Mouse (Mus musculus) kidney, embryonic 14.5 days (tissue): ENCODE measurements around the gene Sap30. TPM values are rescaled to one million over a fixed set of nuclear protein-coding genes. Genes with fewer than 3 reads are reported as not detected.
"Not testable (repeated sequence)": the region's sequence is repeated elsewhere in the genome, so short reads cannot be mapped to it uniquely, and the experiment has no call there.

Source experiments
- ATAC-seq: fragments of 200-750 bp; cut with Nextera tagmentation; 2 replicates; pipeline ENCODE4 v1.8.0; 2017; ENCODE audit warnings: moderate number of reproducible peaks, mild to moderate bottlenecking, moderate TSS enrichment, moderate library complexity; ENCODE audit not compliant: low FRiP score, low TSS enrichment
- H3K27ac ChIP-seq: fragments of 300-500 bp; sonication (generic); 2 replicates; pipeline ENCODE4 v1.5.1; 2014; ENCODE audit warnings: low read depth, mild to moderate bottlenecking, low read length, moderate library complexity, mixed read lengths
- H3K27me3 ChIP-seq: fragments of 300-500 bp; sonication (generic); 2 replicates; pipeline ENCODE4 v1.6.1; 2014; ENCODE audit warnings: mild to moderate bottlenecking, low read length; ENCODE audit not compliant: control insufficient read depth, insufficient read depth
- H3K36me3 ChIP-seq: fragments of 300-500 bp; sonication (generic); 2 replicates; pipeline ENCODE4 v1.6.1; 2014; ENCODE audit warnings: low read length, mixed read lengths; ENCODE audit not compliant: control insufficient read depth, insufficient read depth
- H3K4me1 ChIP-seq: fragments of 300-500 bp; sonication (generic); 2 replicates; pipeline ENCODE4 v1.6.1; 2014; ENCODE audit warnings: low read length, mixed read lengths; ENCODE audit not compliant: control insufficient read depth, insufficient read depth
- H3K4me2 ChIP-seq: fragments of 300-500 bp; sonication (generic); replicated peaks from 2 replicates; pipeline ENCODE4 v1.6.1; 2014; ENCODE audit warnings: low read depth, mild to moderate bottlenecking, low read length
- H3K4me3 ChIP-seq: fragments of 300-500 bp; sonication (generic); 2 replicates; pipeline ENCODE4 v1.5.1; 2014; ENCODE audit warnings: mild to moderate bottlenecking, low read length
- H3K9ac ChIP-seq: fragments of 300-500 bp; sonication (generic); 2 replicates; pipeline ENCODE4 v1.6.1; 2014; ENCODE audit warnings: low read depth, mild to moderate bottlenecking, low read length, moderate library complexity
- H3K9me3 ChIP-seq: fragments of 300-500 bp; sonication (generic); 2 replicates; pipeline ENCODE4 v1.6.1; 2016; ENCODE audit warnings: low read length; ENCODE audit not compliant: control insufficient read depth
- WGBS: fragments of 180-500 bp; shearing (Covaris S2); extraction: QIAGEN DNeasy Blood & Tissue Kit; methylation state at CpG from one replicate; pipeline ENCODE4 v1.1.7; 2014; 5-methylcytosine and 5-hydroxymethylcytosine counted together
- polyA plus RNA-seq: library from polyadenylated mRNA; unstranded; fragments of >200 nt; fragmentation: Nextera tagmentation; extraction: Ambion mirVana; gene quantifications from 2 replicates; pipeline ENCODE4 v1.2.1, GENCODE M21; 2014

The Sap30 gene
- polyA plus RNA-seq, 1 experiment from 2014 or later = 46.8 TPM

DNA sequence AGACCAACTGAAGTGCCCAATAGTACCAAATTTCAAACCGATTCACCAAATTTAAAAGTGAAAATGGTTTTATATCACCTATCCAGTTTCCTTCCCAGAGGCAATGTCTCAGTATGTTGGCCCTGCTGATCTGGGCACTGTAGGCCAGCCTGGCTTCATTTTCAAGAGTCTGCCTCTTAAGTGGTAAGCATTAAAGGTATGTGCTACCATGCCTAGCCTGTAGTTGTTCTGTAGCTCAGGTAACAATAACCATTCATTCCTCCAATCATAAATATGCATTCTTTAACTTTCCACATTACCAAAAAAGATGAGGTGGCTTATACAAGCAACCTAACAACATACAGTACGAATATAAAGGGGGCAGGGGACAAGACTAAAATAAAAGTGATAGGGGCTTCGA lies 30.1 kb upstream of the Sap30 start:
- H3K27me3 ChIP-seq = no peaks in the 10 kb centered on the region
- no peak overlapping the region for H3K9ac ChIP-seq
- no peaks in the 10 kb centered on the region for H3K4me1 ChIP-seq
- H3K27ac ChIP-seq = no peak overlapping the region
- H3K4me3 ChIP-seq = no peak overlapping the region
- peaks cover 37% of the 10 kb centered on the region for H3K36me3 ChIP-seq
- no peaks in the 10 kb centered on the region for H3K9me3 ChIP-seq
- no peak overlapping the region for H3K4me2 ChIP-seq
- WGBS = 91% methylated on average over 3 of the region's 3 CpGs
- 0 out of 2 replicates have a peak, but pooled peaks have one; percentile 44 for ATAC-seq

GRCm38 (mm10) chr8:57516685-57517084 lies 29.0 kb upstream of the Sap30 start:
- WGBS = 95% methylated on average over 4 of the region's 5 CpGs
- H3K9ac ChIP-seq, H3K4me3 ChIP-seq, H3K27me3 ChIP-seq, H3K9me3 ChIP-seq, H3K4me2 ChIP-seq, H3K27ac ChIP-seq, ATAC-seq, H3K4me1 ChIP-seq: not testable (repeated sequence)
- H3K36me3 ChIP-seq = peaks cover 37% of the 10 kb centered on the region

DNA sequence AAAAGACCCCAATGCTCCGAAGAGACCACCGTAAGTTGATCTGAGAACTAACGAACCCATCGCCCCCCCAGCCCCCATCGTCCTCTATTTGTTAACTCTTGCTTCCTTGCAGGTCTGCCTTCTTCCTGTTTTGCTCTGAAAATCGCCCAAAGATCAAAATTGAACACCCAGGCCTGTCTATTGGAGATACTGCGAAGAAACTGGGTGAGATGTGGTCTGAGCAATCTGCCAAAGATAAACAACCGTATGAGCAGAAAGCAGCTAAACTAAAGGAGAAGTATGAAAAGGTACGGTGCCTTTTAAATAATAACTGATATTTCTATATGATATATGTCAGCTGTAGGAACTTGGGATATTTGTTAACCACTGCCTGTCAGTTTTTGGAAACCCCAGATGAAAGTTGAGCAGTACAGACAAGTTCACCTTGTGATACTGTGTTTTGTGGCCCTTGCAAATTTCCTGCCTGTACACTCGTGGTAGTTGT lies 25.6 kb upstream of the Sap30 start:
- 10% methylated on average over 9 of the region's 10 CpGs for WGBS
- not testable (repeated sequence) for H3K9me3 ChIP-seq, ATAC-seq, H3K4me1 ChIP-seq, H3K27ac ChIP-seq, H3K27me3 ChIP-seq
- peak overlapping the region; percentile 59 for H3K4me2 ChIP-seq
- H3K9ac ChIP-seq = peak overlapping the region; percentile 99
- H3K4me3 ChIP-seq = peak overlapping the region; percentile 93
- peaks cover 35% of the 10 kb centered on the region for H3K36me3 ChIP-seq

DNA sequence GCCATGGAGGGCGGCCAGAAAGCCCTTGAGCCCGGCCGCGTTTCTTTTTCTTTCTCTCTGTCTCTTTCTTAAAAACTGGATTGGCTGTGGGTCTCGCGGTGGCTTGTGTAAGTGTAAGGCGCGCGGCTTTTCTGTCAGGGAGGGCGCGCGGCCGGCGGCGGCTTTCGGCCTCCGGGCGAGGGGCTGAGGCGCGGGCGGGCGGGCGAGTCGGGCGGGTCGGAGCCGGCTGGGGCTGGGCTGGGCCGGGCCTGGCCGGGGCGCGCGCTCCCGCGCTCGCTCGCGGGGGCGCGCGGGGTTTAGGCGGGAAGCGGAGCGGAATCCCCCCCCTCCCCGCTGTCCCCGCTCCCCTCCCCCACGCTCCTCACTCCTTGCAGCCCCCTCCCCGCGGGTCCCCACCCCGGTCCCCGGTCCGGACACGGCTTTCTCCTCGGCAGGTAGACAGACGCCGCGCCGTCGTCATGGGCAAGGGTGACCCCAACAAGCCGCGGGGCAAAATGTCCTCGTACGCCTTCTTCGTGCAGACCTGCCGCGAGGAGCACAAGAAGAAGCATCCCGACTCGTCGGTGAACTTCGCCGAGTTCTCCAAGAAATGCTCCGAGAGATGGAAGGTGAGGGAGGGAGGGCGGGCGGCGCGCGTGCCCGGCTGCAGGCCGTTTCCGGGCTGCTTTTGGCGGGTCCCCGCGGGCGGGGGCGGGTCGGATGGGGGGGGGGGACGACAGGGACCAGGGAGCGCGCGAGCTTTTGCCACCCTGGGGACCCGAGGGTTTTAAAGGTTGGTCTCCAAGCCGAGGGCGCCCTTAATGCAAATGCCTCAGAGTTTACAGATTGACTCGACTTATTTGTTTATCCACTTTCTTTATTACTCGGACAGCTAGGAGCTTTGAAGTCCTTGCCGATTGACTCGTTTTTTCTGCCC lies 24.7 kb upstream of the Sap30 start:
- no peaks in the 10 kb centered on the region for H3K9me3 ChIP-seq
- peak overlapping the region; percentile 93 for H3K4me3 ChIP-seq
- peak overlapping the region; percentile 59 for H3K4me2 ChIP-seq
- H3K4me1 ChIP-seq = no peaks in the 10 kb centered on the region
- H3K36me3 ChIP-seq = peaks cover 29% of the 10 kb centered on the region
- under 1% methylated on average over 51 of the region's 96 CpGs for WGBS
- H3K27me3 ChIP-seq = no peaks in the 10 kb centered on the region
- peak overlapping the region; percentile 100 for H3K27ac ChIP-seq
- H3K9ac ChIP-seq = peak overlapping the region; percentile 99
- peak; percentile 47 for ATAC-seq

DNA sequence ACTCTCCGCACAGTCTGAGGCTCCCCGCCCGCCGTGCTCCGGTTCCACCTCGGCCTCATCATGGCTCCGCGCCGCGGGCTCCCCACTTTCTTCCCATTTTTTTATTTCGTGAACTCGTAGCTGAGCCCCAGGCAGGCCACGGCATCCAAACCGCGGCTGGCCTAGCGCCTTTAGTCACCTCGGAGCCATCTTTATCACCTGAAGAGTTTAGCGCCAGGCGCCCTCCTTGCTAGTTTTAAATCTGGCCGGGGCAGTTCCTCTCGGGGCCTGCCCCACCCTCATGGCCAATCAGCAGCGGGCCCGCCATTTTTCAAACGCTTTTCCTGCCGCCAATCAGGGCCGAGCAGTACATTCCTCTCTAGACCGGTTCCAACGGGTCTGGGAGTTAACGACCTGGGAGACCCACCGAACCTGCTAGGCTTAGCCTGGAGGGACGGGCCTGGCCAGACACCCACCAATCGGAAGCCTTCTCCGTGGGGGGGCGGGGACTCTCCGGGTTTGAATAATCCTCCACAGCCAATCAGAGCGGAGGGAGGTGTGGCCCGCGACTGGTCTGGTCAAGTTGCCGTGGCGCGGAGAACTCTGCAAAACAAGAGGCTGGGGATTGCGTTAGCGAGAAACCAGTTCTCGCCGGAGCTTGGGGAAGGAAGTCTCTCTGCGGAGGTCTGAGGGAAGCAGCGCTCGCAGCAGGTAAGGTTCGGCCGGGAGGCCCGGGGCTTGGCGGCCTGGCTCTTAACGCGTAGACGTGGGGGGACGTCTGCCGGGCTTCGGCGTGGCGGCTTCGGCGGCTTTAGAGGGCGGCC lies 23.9 kb upstream of the Sap30 start, which contains the start of gene Hmgb2:
Hmgb2 (plus strand) TSS at position 592 of the 803 bp plus-strand sequence.
- WGBS = under 1% methylated on average over 62 of the region's 63 CpGs
- peak; percentile 100 for ATAC-seq

DNA sequence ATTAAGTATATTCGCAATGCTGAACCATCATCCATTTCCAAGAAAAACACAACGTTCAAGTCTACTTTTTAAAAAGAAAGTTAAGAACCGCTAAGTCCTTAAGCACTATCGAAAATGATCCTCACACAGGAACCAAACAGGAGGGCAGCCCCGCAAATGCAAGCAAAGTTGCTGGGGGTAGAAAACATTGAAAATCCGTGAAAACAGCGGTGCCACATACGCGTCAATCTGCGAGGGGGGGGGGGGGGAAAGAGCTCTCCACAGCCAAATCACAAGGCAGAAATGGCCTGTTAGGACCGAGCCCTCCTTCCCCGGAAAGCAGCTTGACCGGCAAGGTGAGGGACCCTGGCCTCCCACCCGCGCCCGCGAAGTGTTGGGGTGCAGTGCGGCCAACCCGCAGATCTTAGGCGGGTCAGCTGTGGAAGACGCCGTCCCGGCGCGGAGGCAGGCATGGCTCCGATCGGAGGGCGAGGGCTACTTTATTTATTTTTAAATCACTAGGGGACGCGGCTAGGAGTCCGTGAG lies 23.2 kb upstream of the Sap30 start:
- Histone ChIP-seq H3K9me3 (no peaks in the 10 kb centered on the region), H3K4me3 (peak overlapping the region; percentile 93), H3K4me1 (no peaks in the 10 kb centered on the region), H3K4me2 (peak overlapping the region; percentile 84), H3K27me3 (no peaks in the 10 kb centered on the region), H3K27ac (peak overlapping the region; percentile 95), H3K9ac (peak overlapping the region; percentile 99), H3K36me3 (peaks cover 18% of the 10 kb centered on the region)
- 2% methylated on average over 31 of the region's 31 CpGs for WGBS
- peak; percentile 5; the same call in 1 of the 2 replicates for ATAC-seq

More for the DNA sequence above, 23.9 kb upstream of the Sap30 start, which contains the start of gene Hmgb2:
- Histone ChIP-seq H3K36me3 (peaks cover 25% of the 10 kb centered on the region), H3K27me3 (no peaks in the 10 kb centered on the region), H3K4me3 (peak within 1 kb of the TSS; percentile 93), H3K27ac (peak within 1 kb of the TSS; percentile 100), H3K4me2 (peak within 1 kb of the TSS; percentile 84), H3K4me1 (no peaks in the 10 kb centered on the region), H3K9ac (peak within 1 kb of the TSS; percentile 99), H3K9me3 (no peaks in the 10 kb centered on the region)

- H3K36me3 ChIP-seq = peaks cover 4% of the 10 kb centered on the region; the same call in 1 of the 2 replicates
- H3K4me3 ChIP-seq = no peak overlapping the region
- no peak overlapping the region for H3K9ac ChIP-seq
- H3K4me1 ChIP-seq = no peaks in the 10 kb centered on the region
- H3K27me3 ChIP-seq = no peaks in the 10 kb centered on the region
- H3K9me3 ChIP-seq = no peaks in the 10 kb centered on the region
- 84% methylated on average over 4 of the region's 4 CpGs for WGBS
- no peak overlapping the region for H3K27ac ChIP-seq
- no peak overlapping the region for H3K4me2 ChIP-seq
- no peak for ATAC-seq
These were observed 21.0 kb upstream of the Sap30 start for GRCm38 (mm10) chr8:57508657-57509056.

DNA sequence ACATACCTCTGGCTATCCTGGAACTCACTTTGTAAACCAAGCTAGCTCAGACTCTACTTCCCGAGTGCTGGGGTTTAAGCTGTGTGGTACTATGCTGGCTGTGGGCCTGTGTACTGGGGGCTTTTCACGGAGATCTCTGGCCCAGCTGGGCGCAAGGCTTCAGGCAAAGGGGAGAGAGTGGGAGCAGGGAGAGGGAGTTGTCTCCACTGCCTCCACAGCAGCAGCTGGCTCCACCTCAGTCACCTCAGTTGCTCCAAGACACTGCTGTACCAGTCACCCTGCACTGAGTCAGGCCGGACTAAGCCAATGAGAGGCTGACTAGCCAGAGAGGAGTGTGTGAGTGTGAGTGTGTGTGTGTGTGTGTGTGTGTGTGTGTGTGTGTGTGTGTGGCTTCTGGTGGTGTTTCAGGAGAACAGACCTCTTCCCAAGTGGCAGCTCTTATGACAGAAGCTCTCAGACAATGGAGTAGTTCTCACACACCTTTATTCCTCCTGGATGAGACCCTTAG lies 19.9 kb upstream of the Sap30 start:
- WGBS = 90% methylated on average over 4 of the region's 4 CpGs

More for the DNA sequence above, 19.9 kb upstream of the Sap30 start:
- no peak overlapping the region for H3K27ac ChIP-seq
- ATAC-seq = no peak
- no peaks in the 10 kb centered on the region for H3K4me1 ChIP-seq
- H3K9ac ChIP-seq = no peak overlapping the region
- no peaks in the 10 kb centered on the region for H3K9me3 ChIP-seq
- no peak overlapping the region for H3K4me2 ChIP-seq
- H3K36me3 ChIP-seq = no peaks in the 10 kb centered on the region
- no peak overlapping the region for H3K4me3 ChIP-seq
- H3K27me3 ChIP-seq = no peaks in the 10 kb centered on the region
